Mouse (Mus musculus) right cerebral cortex, adult 2 months (tissue): ENCODE measurements at regions not wholly inside any gene's neighbourhood (a gene's known extent, or its start where the extent isn't known, plus 50 kb on each side); places are given as distances from the start of the nearest gene placed in this dataset.

Experiments
- DNase-seq, 2 experiments: peaks; one replicate each; pipeline ENCODE4 v3.0.0; 2021 to 2022; ENCODE audit warnings: low spot score in 2 of 2

GRCm38 (mm10) chr9:43981376-43981775 is 61.8 kb upstream of the Thy1 start:
- DNase-seq = no peak

DNA sequence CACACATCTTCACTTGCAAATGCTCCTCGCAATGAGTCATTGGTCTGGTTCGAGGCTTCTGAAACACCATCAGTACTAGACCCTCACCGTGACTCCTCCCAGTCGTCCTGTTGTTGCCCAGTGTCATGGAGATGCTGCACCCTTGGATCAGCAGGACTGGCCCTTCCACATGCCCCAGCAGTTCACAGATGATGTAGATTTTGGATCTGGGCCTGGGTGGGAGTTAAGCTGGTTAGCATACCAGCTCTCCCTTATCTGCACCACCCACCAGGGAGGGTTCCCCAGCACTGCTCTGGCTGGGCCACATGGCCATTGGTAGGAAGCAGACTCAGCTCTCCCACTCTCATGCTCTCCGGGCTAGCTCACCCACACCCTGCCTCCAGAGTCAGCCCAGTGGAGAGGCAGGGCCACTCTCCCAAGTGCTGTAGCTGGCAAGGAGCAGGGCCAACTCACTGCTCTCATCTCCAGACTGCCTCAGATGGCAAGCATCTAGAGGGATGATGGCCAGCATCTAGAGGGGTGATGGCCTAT is 60.8 kb upstream of the Thy1 start:
- peak in 1 of 2 experiments; percentile 12 for DNase-seq

GRCm38 (mm10) chr9:43983220-43983619 is 60.0 kb upstream of the Thy1 start:
- no peak for DNase-seq

DNA sequence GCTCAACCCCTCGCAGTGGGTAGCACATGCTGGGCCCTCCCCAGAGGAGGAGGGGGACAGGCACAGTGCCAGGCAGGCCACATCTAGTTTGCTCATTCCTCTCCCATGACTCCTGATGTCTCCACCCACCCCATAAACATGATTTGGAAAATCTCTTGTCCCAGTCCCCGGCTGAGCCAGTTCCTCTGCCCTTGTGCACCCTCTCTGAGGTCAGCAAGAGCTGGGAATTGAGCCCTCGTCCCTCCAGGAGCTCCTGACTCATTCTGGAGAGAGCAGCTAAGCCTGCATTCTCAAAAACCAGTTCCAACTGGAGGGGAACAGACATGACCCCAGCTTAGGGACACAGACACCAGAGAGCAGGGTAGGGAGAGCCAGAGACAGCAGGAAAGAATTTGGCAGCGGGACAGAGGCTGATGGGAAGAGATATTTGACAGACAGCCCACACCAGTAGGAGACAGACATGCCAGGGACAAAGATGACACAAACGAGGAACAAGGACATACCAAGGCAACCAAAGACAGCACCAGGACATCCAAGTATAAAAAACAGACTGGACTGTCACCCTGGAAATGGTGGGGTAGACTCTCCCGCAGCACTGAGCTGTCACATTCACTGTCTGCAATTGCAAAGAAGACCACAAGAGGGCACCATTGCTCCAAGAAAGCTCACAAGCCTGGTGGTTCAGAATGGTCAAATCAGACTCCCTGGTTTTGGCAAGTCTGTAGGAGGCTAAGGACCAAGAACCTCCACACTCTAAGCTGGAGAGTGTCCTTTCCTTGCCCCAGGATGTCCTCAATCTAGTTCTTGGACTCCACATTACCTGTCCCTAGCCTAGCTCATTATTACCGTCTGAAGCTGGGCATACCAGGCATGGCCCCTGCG is 58.8 kb upstream of the Thy1 start:
- DNase-seq = peak; percentile 93 to 96

GRCm38 (mm10) chr9:43987957-43988356 is 55.2 kb upstream of the Thy1 start:
- no peak for DNase-seq

DNA sequence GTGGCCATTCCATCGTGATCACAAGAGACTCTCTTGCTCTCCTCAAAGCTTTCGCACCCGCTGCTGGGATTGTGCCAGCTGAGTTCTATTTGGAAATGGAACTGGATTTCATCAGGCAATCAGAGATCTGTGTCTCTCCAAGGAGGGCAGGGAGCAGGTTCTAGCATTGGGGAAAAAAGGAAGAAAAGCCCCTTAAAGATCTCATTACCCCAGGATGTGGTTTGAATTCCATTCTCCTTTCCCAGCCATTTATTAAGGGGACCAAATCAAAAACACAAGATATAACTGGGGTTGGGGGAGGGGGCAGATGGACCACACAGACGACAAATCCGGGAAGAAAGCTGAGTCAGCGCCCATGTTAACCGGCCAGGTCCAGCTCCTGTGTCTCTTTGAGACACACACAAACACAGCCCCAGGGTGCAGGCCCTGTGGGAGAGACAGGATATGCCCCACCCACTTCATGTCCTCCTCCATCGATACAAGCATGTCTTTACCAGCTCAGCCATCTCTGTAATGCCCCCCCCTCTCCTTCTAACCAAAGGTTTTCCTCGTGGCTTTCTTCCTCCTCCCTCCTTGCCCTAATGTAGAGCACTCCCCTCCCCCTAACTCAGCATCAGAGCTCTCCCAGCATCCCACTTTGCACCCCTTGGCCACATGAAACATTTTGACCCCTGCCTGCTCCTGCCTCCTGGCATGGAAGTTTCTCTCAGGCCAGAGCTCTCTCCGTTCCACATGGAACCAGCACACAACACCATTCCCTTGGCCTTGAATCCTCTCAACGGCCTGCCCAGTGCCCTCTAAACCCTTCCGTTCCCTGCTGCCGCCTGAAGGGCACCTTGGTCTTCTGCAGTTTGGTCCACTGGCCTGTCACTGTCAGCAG is 54.0 kb upstream of the Thy1 start:
- DNase-seq = no peak

- no peak for DNase-seq
Observed at GRCm38 (mm10) chr9:43990124-43990523, 53.1 kb upstream of the Thy1 start.

DNA sequence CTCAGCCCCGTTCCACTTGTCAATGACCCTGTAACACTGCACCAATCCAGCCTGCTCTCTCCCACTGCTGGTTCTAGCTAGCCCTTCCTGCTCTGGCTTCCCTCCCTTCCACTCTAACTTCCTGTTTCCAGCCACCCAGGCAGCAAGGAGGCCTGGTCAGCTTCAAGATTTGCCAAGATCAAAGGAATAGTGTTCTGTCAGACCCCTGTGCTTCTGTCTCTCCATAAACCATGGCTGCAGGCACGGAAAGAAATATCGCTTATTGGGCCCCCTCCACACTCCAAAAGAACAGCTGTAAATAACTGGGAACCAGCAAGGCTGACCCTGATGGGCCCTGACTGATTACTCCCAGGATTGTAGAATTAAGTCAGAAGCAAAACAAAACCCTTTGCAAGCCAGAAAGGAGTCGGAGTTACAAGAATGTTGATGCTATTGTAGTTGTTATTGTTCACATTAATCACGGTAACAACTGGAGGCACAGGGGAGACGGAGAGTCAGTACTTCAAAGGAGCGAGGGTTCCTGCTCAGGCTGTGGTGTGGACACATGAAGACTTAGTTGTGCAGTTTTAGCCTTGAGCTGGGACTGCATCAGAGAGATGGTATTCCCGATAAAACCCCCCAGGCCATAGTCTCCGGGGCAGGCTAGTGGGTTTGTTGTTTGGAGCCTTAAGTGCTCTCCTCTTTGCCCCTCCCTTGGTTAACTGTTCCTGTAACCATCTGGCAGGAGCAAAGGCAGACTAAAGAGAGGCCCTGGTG is 49.8 kb upstream of the Thy1 start:
- DNase-seq = no peak
